Mouse (Mus musculus) ES-E14 (cell line): ENCODE results near the gene Nt5c2. TPM values are rescaled to one million over a fixed set of nuclear protein-coding genes. Genes with fewer than 3 reads are reported as not detected.

Experiments used
- DNase-seq: peaks from one replicate; pipeline ENCODE4 v3.0.0-alpha.2; 2013; ENCODE audit warnings: low read depth, low spot score
- H3K27ac ChIP-seq: 2 replicates; pipeline ENCODE4 v1.5.1; 2012; ENCODE audit warnings: low read depth, mild to moderate bottlenecking, low read length, moderate library complexity, mixed read lengths; ENCODE audit not compliant: poor library complexity, insufficient read depth, severe bottlenecking
- H3K36me3 ChIP-seq: 2 replicates; pipeline ENCODE4 v1.6.1; 2012; ENCODE audit warnings: mild to moderate bottlenecking, low read length, moderate library complexity, mixed read lengths; ENCODE audit not compliant: control insufficient read depth, poor library complexity, insufficient read depth, severe bottlenecking
- H3K4me1 ChIP-seq, 2 experiments: fragments of 150-350 bp in 1 of 2; sonication (generic) in 1 of 2; 2 replicates each; pipeline ENCODE4 v1.6.1; 2012; ENCODE audit warnings: low read length in 2 of 2, mild to moderate bottlenecking in 1 of 2, mixed read lengths in 1 of 2; ENCODE audit not compliant: control insufficient read depth in 2 of 2, insufficient read depth in 2 of 2, poor library complexity in 1 of 2
- H3K4me3 ChIP-seq, 2 experiments: fragments of 150-350 bp in 1 of 2; sonication (generic) in 1 of 2; 2 replicates each; pipeline ENCODE4 v1.5.1; 2012; ENCODE audit warnings: low read length in 2 of 2, low read depth in 1 of 2, mild to moderate bottlenecking in 1 of 2, mixed read lengths in 1 of 2; ENCODE audit not compliant: insufficient read depth in 1 of 2, poor library complexity in 1 of 2, severe bottlenecking in 1 of 2
- H3K9ac ChIP-seq: 2 replicates; pipeline ENCODE4 v1.6.1; 2012; ENCODE audit warnings: low read depth, mild to moderate bottlenecking, low read length, mixed read lengths; ENCODE audit not compliant: poor library complexity, insufficient read depth, severe bottlenecking
- H3K9me3 ChIP-seq: fragments of 150-350 bp; sonication (generic); 2 replicates; pipeline ENCODE4 v1.6.1; 2012; ENCODE audit warnings: low read depth, mild to moderate bottlenecking, low read length; ENCODE audit not compliant: control insufficient read depth, insufficient read depth
- CHD2 ChIP-seq: IDR thresholded peaks from 2 replicates; pipeline ENCODE4 v1.6.1; 2014; ENCODE audit warnings: mild to moderate bottlenecking, low read depth, low read length, inconsistent platforms
- HCFC1 ChIP-seq: IDR thresholded peaks from 2 replicates; pipeline ENCODE4 v1.6.1; 2012; ENCODE audit warnings: low read length, inconsistent platforms, borderline replicate concordance; ENCODE audit not compliant: insufficient read depth
- MAFK ChIP-seq: IDR thresholded peaks from 2 replicates; pipeline ENCODE4 v1.6.1; 2014; ENCODE audit warnings: mild to moderate bottlenecking, low read depth, low read length, inconsistent platforms; ENCODE audit not compliant: insufficient read depth
- ZC3H11A ChIP-seq: IDR thresholded peaks from 2 replicates; pipeline ENCODE4 v1.6.1; 2012; ENCODE audit warnings: low read depth, mild to moderate bottlenecking, inconsistent platforms, low read length, borderline replicate concordance
- ZNF384 ChIP-seq: IDR thresholded peaks from 2 replicates; pipeline ENCODE4 v1.6.1; 2012; ENCODE audit warnings: low read depth, low read length, inconsistent platforms
- in situ Hi-C, 2 experiments: fragments of 600-800 bp; cut with MboI; formaldehyde crosslinking; loops; one replicate each; pipeline ENCODE4 v1.15.1; 2025; ENCODE audit warnings: low sequenced_read_pairs in 2 of 2, inconsistent platforms in 1 of 2; ENCODE audit not compliant: unreplicated experiment in 2 of 2
- total RNA-seq: library from RNA; depleted of rRNA; stranded (reverse); fragments of 300-350 nt; gene quantifications from 2 replicates; pipeline ENCODE4 v1.2.3, GENCODE M21; 2012

Gene Nt5c2
- total RNA-seq, 1 experiment = 27.0 TPM

GRCm38 (mm10) chr19:46915406-46916080 is 99.4 kb downstream of the Nt5c2 start:
- DNase-seq = peak; percentile 33
- in situ Hi-C loops = no loop called here
- TF ChIP-seq HCFC1 (no peak), ZC3H11A (no peak), ZNF384 (no peak), MAFK (no peak), CHD2 (no peak)

DNA sequence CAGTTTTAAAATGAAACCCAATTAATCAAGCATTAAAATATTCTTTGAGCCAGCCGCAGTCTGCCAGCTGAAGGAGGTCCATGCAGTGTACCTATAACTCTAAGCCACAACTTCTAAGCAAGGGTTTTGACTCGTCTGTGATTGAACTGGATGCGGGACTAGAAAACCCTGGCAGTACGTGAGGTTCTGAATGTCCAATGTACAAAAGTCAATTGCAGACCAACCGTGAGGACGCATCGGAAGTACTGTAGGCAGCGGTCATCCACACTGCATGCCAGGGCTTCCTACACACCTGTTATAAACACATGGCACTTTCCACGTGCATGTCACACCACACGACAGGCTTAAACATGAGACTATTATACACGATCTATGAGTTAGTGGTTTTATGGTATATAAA is 101.3 kb downstream of the Nt5c2 start:
- TF ChIP-seq CHD2 (no peak), MAFK (no peak), ZC3H11A (no peak), ZNF384 (no peak), HCFC1 (no peak)
- no peak overlapping the region for H3K27ac ChIP-seq
- no peaks in the 10 kb centered on the region for H3K9me3 ChIP-seq
- 0 out of 4 replicates have a peak, but pooled peaks cover 0 to 2% of the 10 kb centered on the region in 2 experiments for H3K4me1 ChIP-seq
- in situ Hi-C loops = no loop called here
- H3K4me3 ChIP-seq = no peak overlapping the region
- no peaks in the 10 kb centered on the region for H3K36me3 ChIP-seq
- no peak overlapping the region for H3K9ac ChIP-seq
- DNase-seq = no peak

More at GRCm38 (mm10) chr19:46915406-46916080, 99.4 kb downstream of the Nt5c2 start:
- Histone ChIP-seq H3K36me3 (no peaks in the 10 kb centered on the region), H3K4me1 (no peaks in the 10 kb centered on the region), H3K4me3 (no peak overlapping the region), H3K9ac (no peak overlapping the region), H3K27ac (no peak overlapping the region), H3K9me3 (no peaks in the 10 kb centered on the region)

GRCm38 (mm10) chr19:46911492-46911891 is 103.5 kb downstream of the Nt5c2 start:
- H3K4me1 ChIP-seq = 0 out of 4 replicates have a peak, but pooled peaks cover 0 to 2% of the 10 kb centered on the region in 2 experiments
- H3K36me3 ChIP-seq = no peaks in the 10 kb centered on the region
- H3K4me3 ChIP-seq = no peak overlapping the region
- no peaks in the 10 kb centered on the region for H3K9me3 ChIP-seq
- no peak for TF ChIP-seq ZC3H11A
- no peak for TF ChIP-seq ZNF384
- TF ChIP-seq HCFC1 = no peak
- TF ChIP-seq CHD2 = no peak
- TF ChIP-seq MAFK = no peak
- no peak for DNase-seq
- H3K9ac ChIP-seq = no peak overlapping the region
- H3K27ac ChIP-seq = no peak overlapping the region
- in situ Hi-C loops = no loop called here

DNA sequence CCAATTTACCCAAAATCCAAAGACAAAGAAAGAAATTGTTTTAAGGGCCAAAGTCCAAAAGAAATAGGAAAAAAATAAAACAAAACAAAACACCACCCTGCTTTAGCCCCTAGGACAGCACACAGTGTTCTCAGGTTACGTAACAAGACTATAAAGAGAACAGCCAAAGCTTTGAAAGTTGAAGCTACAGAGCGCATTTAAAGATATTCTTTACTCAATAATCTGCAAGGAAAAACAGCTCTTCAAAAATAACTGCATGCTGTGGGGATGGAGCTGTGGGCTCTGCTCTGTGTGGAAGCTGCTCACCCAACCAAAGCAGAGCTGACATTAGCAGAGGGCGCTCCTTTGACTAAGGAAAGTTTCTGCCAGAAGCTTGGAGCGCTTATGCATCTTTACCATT is 106.0 kb downstream of the Nt5c2 start:
- H3K27ac ChIP-seq = no peak overlapping the region
- 0 out of 4 replicates have a peak, but pooled peaks cover 0 to 2% of the 10 kb centered on the region in 2 experiments for H3K4me1 ChIP-seq
- TF ChIP-seq MAFK (no peak), ZC3H11A (no peak), CHD2 (no peak), ZNF384 (no peak), HCFC1 (no peak)
- H3K9ac ChIP-seq = no peak overlapping the region
- no peaks in the 10 kb centered on the region for H3K36me3 ChIP-seq
- DNase-seq = no peak
- in situ Hi-C loops = no loop called here
- H3K9me3 ChIP-seq = no peaks in the 10 kb centered on the region
- H3K4me3 ChIP-seq = no peak overlapping the region

DNA sequence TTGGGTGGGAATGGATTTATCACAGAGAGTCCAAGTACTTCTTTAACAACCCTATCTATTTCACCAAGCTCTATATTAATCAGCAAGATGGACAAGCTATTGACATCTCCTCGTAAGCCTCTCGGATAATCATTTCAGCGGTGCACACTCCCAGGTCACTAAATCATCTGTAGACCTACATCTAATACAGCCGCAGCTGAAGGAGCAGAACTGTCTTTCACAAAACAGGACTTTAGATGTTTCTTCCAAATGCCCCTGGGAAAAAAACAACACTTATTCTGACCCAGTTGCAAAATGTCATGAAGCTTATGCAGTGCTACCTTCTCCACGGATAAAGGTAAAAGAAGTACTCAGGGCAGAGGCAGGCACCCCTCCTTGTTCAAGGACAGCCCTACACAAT is 106.7 kb downstream of the Nt5c2 start:
- no peak for TF ChIP-seq MAFK
- in situ Hi-C loops = no loop called here

More for the DNA sequence above, 106.7 kb downstream of the Nt5c2 start:
- no peak for DNase-seq
- Histone ChIP-seq H3K4me1 (0 out of 4 replicates have a peak, but pooled peaks cover 0 to 2% of the 10 kb centered on the region in 2 experiments), H3K9ac (no peak overlapping the region), H3K27ac (no peak overlapping the region), H3K4me3 (no peak overlapping the region), H3K36me3 (no peaks in the 10 kb centered on the region; the same call in 1 of the 2 replicates), H3K9me3 (no peaks in the 10 kb centered on the region)
